In the genomic region with DNA sequence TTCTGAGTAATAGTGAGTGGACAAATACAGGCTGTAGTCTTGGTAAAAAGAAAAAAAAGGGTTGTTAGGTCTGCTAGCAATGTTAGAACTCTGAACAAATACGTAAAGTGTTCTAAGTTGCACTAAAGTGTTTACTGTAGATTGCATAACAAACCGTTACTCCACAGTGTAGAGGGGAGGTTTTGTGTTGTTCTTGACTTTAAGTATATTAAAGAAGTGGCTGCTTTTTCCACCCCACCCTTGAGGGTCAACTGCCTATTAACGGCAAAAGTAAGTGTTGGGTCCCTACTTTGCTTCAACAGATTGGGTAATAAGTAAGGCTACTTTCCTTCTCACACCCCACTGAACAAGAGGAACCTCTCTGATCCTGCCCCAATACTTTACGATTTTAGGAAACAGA, we compare ENCODE assay signal across 24 mouse cellular contexts.
DNase-seq lines count a peak whose midpoint lies in the region; ATAC-seq and TF ChIP-seq lines count a peak whose summit lies in the region.
"Had no signal": no experiment of that assay in that cellular context is flagged by ENCODE, and none has a peak within 500 bp of the region (broad histone marks: within the 10 kb centered on the region; RNA-seq: fewer than 3 reads in every experiment).

No protein-coding gene starts in this region.

- no peak overlapping the region for H3K27ac ChIP-seq in lung, postnatal 0 days (ENCODE audit: low read length)
- H3K27ac ChIP-seq in forebrain, embryonic 12.5 days, result no peak overlapping the region
- H3K27ac ChIP-seq: embryonic facial prominence, embryonic 12.5 days; embryonic facial prominence, embryonic 15.5 days; forebrain, embryonic 15.5 days; heart, embryonic 15.5 days; hindbrain, embryonic 10.5 days; hindbrain, embryonic 14.5 days; hindbrain, postnatal 0 days had no signal

- no peak overlapping the region for H3K4me3 ChIP-seq in lung, postnatal 0 days (ENCODE audit: low read depth, low read length)
- no peak overlapping the region for H3K4me3 ChIP-seq in forebrain, embryonic 12.5 days (replicated peaks)
- H3K4me3 ChIP-seq: embryonic facial prominence, embryonic 12.5 days; embryonic facial prominence, embryonic 15.5 days; forebrain, embryonic 15.5 days; heart, embryonic 12.5 days; heart, embryonic 15.5 days; hindbrain, embryonic 10.5 days had no signal

- no peak overlapping the region for H3K4me2 ChIP-seq in lung, postnatal 0 days (replicated peaks; ENCODE audit: low read depth, low read length)
- H3K4me2 ChIP-seq in forebrain, embryonic 12.5 days, result no peak overlapping the region
- H3K4me2 ChIP-seq: embryonic facial prominence, embryonic 12.5 days; embryonic facial prominence, embryonic 15.5 days; forebrain, embryonic 15.5 days; heart, embryonic 12.5 days; heart, embryonic 15.5 days; hindbrain, embryonic 14.5 days had no signal

- no peaks in the 10 kb centered on the region for H3K9me3 ChIP-seq in lung, postnatal 0 days (ENCODE audit: low read length)
- no peaks in the 10 kb centered on the region for H3K9me3 ChIP-seq in forebrain, embryonic 12.5 days
- H3K9me3 ChIP-seq: embryonic facial prominence, embryonic 12.5 days; embryonic facial prominence, embryonic 15.5 days; forebrain, embryonic 15.5 days; heart, embryonic 12.5 days; heart, embryonic 15.5 days; hindbrain, embryonic 10.5 days had no signal

- peak; percentile 38 to 72 for DNase-seq in lung, adult 18-20 months
- DNase-seq in lung, postnatal 4 days, result no peak
- DNase-seq in lung, postnatal 0 days (ENCODE audit: low spot score), result peak; percentile 86
- DNase-seq in lung, postnatal 25 days (ENCODE audit: low spot score), result peak; percentile 76
- DNase-seq in adrenal gland, postnatal 10 days, result no peak
- DNase-seq: adrenal gland, adult 8-10 months; adrenal gland, postnatal 36 days; cerebellum, adult 18-20 months; cerebellum, adult 9-10 months; cerebellum, postnatal 14 days; gastrocnemius, postnatal 25 days; heart, adult 18-20 months; heart, postnatal 10 days; heart, postnatal 36 days had no signal

- WGBS in lung, postnatal 0 days, result 52% methylated on average over 4 of the region's 4 CpGs
- 88% methylated on average over 4 of the region's 4 CpGs for WGBS in forebrain, embryonic 12.5 days

- no peaks in the 10 kb centered on the region for H3K4me1 ChIP-seq in lung, postnatal 0 days (ENCODE audit: insufficient read depth, low read depth, low read length)
- peaks cover 5% of the 10 kb centered on the region; the same call in 1 of the 2 replicates for H3K4me1 ChIP-seq in forebrain, embryonic 12.5 days
- H3K4me1 ChIP-seq: embryonic facial prominence, embryonic 12.5 days had no signal

- no peaks in the 10 kb centered on the region for H3K36me3 ChIP-seq in lung, postnatal 0 days (ENCODE audit: insufficient read depth, low read length)
- no peaks in the 10 kb centered on the region for H3K36me3 ChIP-seq in forebrain, embryonic 12.5 days (replicated peaks)
- H3K36me3 ChIP-seq: embryonic facial prominence, embryonic 12.5 days; embryonic facial prominence, embryonic 15.5 days; forebrain, embryonic 15.5 days; heart, embryonic 12.5 days; heart, embryonic 15.5 days; hindbrain, embryonic 10.5 days had no signal

- peak; percentile 95 for ATAC-seq in lung, postnatal 0 days
- ATAC-seq in forebrain, embryonic 12.5 days (ENCODE audit: low FRiP score), result no peak
- ATAC-seq: activated CD4-positive, CD25-positive, alpha-beta regulatory T cell, adult 4 months; forebrain, embryonic 15.5 days; hindbrain, postnatal 0 days had no signal

- TF ChIP-seq CTCF in lung, postnatal 0 days (IDR thresholded peaks at IDR 0.05), result no peak

- H3K27me3 ChIP-seq in lung, postnatal 0 days (replicated peaks; ENCODE audit: insufficient read depth, low read length), result no peaks in the 10 kb centered on the region
- H3K27me3 ChIP-seq in forebrain, embryonic 12.5 days, result no peaks in the 10 kb centered on the region
- H3K27me3 ChIP-seq: embryonic facial prominence, embryonic 12.5 days; embryonic facial prominence, embryonic 15.5 days; forebrain, embryonic 15.5 days; heart, embryonic 12.5 days; heart, embryonic 15.5 days had no signal

- TF ChIP-seq EP300 in lung, postnatal 0 days (IDR thresholded peaks at IDR 0.05), result peak; percentile 99

- no peak overlapping the region for H3K9ac ChIP-seq in lung, postnatal 0 days (replicated peaks; ENCODE audit: low read depth)
- H3K9ac ChIP-seq in forebrain, embryonic 12.5 days, result no peak overlapping the region
- H3K9ac ChIP-seq: embryonic facial prominence, embryonic 12.5 days; embryonic facial prominence, embryonic 15.5 days; forebrain, embryonic 15.5 days; heart, embryonic 12.5 days; heart, embryonic 15.5 days; hindbrain, embryonic 14.5 days had no signal

Comparison
In these comparisons a context has a peak if more than half of its experiments do, and no peak if none do; other contexts are left out.
1. DNase-seq: peak in lung, adult 18-20 months (2 of 2), lung, postnatal 0 days (single experiment) and lung, postnatal 25 days (single experiment); none in lung, postnatal 4 days (0 of 2) and adrenal gland, postnatal 10 days (single experiment).